Mouse (Mus musculus) hindbrain, embryonic 16.5 days (tissue): ENCODE measurements around the gene Atoh7. TPM values are rescaled to one million over a fixed set of nuclear protein-coding genes. Genes with fewer than 3 reads are reported as not detected.
A peak's percentile ranks its signal among the peaks of the same experiment; 100 is the strongest.

ENCODE experiments used
- ATAC-seq: fragments of 200-750 bp; cut with Nextera tagmentation; 2 replicates; pipeline ENCODE4 v1.8.0; 2017; ENCODE audit warnings: moderate TSS enrichment, moderate library complexity
- H3K27ac ChIP-seq: fragments of 300-500 bp; sonication (generic); 2 replicates; pipeline ENCODE4 v1.5.1; 2014; ENCODE audit warnings: low read depth, mild to moderate bottlenecking, control low read depth, low read length, moderate library complexity
- H3K27me3 ChIP-seq: fragments of 300-500 bp; sonication (generic); replicated peaks from 2 replicates; pipeline ENCODE4 v1.6.1; 2014; ENCODE audit warnings: low read length; ENCODE audit not compliant: control insufficient read depth, insufficient read depth
- H3K36me3 ChIP-seq: fragments of 300-500 bp; sonication (generic); 2 replicates; pipeline ENCODE4 v1.6.1; 2014; ENCODE audit warnings: mild to moderate bottlenecking, low read length, moderate library complexity, mixed read lengths; ENCODE audit not compliant: control insufficient read depth, insufficient read depth
- H3K4me1 ChIP-seq: fragments of 300-500 bp; sonication (generic); 2 replicates; pipeline ENCODE4 v1.6.1; 2014; ENCODE audit warnings: low read depth, low read length; ENCODE audit not compliant: control insufficient read depth, insufficient read depth
- H3K4me2 ChIP-seq: fragments of 300-500 bp; sonication (generic); 2 replicates; pipeline ENCODE4 v1.6.1; 2014; ENCODE audit warnings: mild to moderate bottlenecking, low read length, control low read depth, moderate library complexity
- H3K4me3 ChIP-seq: fragments of 300-500 bp; sonication (generic); 2 replicates; pipeline ENCODE4 v1.5.1; 2014; ENCODE audit warnings: mild to moderate bottlenecking, low read length, control low read depth, moderate library complexity
- H3K9ac ChIP-seq: fragments of 300-500 bp; sonication (generic); 2 replicates; pipeline ENCODE4 v1.6.1; 2014; ENCODE audit warnings: low read depth, mild to moderate bottlenecking, control low read depth, low read length, moderate library complexity
- H3K9me3 ChIP-seq: fragments of 300-500 bp; sonication (generic); 2 replicates; pipeline ENCODE4 v1.6.1; 2014; ENCODE audit warnings: mild to moderate bottlenecking, low read length, moderate library complexity; ENCODE audit not compliant: control insufficient read depth
- WGBS: fragments of 180-500 bp; shearing (Covaris S2); extraction: QIAGEN DNeasy Blood & Tissue Kit; methylation state at CpG from one replicate; pipeline ENCODE4 v1.1.7; 2014; 5-methylcytosine and 5-hydroxymethylcytosine counted together
- polyA plus RNA-seq: library from polyadenylated mRNA; unstranded; fragments of >200 nt; fragmentation: Nextera tagmentation; extraction: Ambion mirVana; gene quantifications from 2 replicates; pipeline ENCODE4 v1.2.1, GENCODE M21; 2015

Gene Atoh7
- polyA plus RNA-seq, 1 experiment from 2014 or later, result 3.0 TPM

DNA sequence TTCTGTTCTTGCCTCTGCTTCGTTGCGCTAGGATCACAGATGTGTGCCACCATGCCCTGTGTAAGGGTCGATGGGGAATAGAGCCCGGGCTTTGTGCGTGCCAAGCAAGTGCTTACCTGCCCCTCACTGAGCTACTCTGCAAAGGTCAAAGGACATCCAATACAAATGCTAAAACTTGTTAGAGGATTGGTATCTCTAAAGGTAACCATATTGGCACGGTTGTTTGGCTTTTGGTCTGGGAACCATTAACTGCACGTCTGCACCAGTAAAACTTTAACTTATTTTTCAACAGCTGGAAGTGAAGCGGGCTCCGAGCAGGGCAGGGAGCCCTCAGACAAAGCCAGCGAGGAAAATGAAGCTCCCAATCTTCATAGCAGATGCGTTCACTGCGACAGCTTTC, 38.2 kb upstream of the Atoh7 start:
- H3K4me1 ChIP-seq, result no peaks in the 10 kb centered on the region
- ATAC-seq, result no peak
- no peak overlapping the region for H3K4me3 ChIP-seq
- no peaks in the 10 kb centered on the region for H3K27me3 ChIP-seq
- WGBS, result 72% methylated on average over 11 of the region's 12 CpGs
- no peak overlapping the region for H3K27ac ChIP-seq
- H3K36me3 ChIP-seq, result no peaks in the 10 kb centered on the region
- H3K9ac ChIP-seq, result no peak overlapping the region
- H3K9me3 ChIP-seq, result no peaks in the 10 kb centered on the region
- no peak overlapping the region for H3K4me2 ChIP-seq

DNA sequence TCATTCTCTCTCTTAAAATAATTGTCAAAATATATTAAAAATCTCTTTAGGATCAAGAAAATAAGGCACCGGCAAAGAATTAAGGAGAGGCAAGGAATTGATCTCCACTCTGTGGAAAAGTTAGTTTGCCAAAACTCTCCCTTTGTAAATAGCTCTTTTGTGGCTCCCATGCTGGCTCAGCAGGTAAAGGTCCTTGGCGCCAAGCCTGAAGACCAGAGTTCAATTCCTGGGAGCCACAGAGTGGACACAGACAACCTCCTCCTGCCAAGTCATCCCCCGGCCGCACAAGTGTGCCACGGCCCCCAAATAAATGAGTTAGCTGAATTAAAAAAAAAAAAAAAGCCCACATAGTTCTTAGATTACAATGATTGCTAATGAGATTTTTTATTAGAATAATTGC, 36.8 kb upstream of the Atoh7 start:
- no peak overlapping the region for H3K4me2 ChIP-seq
- 90% methylated on average over 5 of the region's 5 CpGs for WGBS
- no peak overlapping the region for H3K9ac ChIP-seq
- no peaks in the 10 kb centered on the region for H3K9me3 ChIP-seq
- H3K4me1 ChIP-seq, result no peaks in the 10 kb centered on the region
- no peaks in the 10 kb centered on the region for H3K36me3 ChIP-seq
- no peak for ATAC-seq
- no peak overlapping the region for H3K4me3 ChIP-seq
- no peak overlapping the region for H3K27ac ChIP-seq
- H3K27me3 ChIP-seq, result no peaks in the 10 kb centered on the region

DNA sequence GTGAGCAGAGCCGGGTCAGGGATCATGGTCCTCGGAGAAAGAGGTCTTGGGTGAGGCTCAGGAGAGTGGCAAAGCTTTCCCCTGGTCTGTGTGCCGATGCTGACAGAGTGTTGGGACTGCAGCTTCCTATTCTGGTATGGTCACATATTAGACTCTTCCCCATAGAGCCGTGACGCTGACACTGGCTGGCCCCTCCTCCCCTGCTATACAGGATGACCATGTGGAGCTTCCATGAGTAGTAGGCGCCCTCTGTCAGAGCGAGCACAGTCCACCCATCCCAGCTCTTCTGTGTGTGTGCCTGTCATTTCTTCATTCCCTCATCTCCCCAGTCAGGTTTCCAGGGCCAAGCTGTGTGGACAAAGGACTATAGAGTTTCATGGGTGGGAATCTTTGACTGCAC, 36.1 kb upstream of the Atoh7 start:
- Histone ChIP-seq H3K4me2 (no peak overlapping the region), H3K36me3 (no peaks in the 10 kb centered on the region), H3K4me1 (no peaks in the 10 kb centered on the region), H3K27ac (no peak overlapping the region), H3K9me3 (no peaks in the 10 kb centered on the region), H3K4me3 (no peak overlapping the region), H3K27me3 (no peaks in the 10 kb centered on the region), H3K9ac (no peak overlapping the region)
- ATAC-seq, result no peak
- 55% methylated on average over 7 of the region's 7 CpGs for WGBS

DNA sequence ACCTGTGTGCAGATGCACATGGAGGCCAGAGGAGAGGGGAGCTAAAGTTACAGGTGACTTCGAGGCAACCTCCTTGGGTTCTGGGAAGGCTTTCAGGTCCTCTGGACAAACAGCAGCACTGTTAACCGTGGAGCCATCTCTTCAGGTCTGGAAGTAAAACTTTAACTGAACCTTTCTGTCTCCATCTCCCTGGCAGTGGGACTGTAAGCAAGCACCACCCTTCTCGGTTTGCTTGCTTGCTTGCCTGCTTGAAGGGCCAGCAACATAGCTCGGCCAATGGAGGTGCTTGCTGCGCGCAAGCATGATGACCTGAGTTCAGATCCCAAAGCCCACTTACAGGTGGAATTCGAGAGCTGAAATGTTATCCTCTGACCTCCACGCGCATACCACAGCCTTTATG, 34.9 kb upstream of the Atoh7 start:
- Histone ChIP-seq H3K9ac (no peak overlapping the region), H3K9me3 (no peaks in the 10 kb centered on the region), H3K27me3 (no peaks in the 10 kb centered on the region), H3K4me2 (no peak overlapping the region), H3K4me1 (no peaks in the 10 kb centered on the region), H3K27ac (no peak overlapping the region), H3K36me3 (no peaks in the 10 kb centered on the region), H3K4me3 (no peak overlapping the region)
- ATAC-seq, result no peak
- 89% methylated on average over 9 of the region's 9 CpGs for WGBS

DNA sequence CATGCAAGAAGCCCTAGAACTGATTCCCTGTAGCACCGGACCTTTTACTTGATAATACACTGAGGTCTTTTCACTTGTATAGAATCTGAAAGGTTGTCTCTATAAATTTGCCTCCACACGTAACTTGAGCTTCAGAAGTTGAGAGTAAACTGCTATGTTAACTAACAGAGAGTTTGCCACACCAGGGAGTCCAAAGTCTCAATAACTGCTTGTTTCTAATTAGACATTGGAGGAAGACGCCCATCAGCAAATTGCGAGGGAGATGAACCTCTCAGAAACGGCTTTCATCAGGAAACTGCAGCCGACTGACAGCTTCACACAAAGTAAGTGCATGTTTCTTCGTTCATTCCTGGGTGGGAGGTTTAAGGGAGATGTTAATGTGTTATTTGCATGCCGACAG, 33.9 kb upstream of the Atoh7 start:
- 58% methylated on average over 8 of the region's 8 CpGs for WGBS
- H3K9me3 ChIP-seq, result no peaks in the 10 kb centered on the region
- ATAC-seq, result no peak; the same call in 1 of the 2 replicates

DNA sequence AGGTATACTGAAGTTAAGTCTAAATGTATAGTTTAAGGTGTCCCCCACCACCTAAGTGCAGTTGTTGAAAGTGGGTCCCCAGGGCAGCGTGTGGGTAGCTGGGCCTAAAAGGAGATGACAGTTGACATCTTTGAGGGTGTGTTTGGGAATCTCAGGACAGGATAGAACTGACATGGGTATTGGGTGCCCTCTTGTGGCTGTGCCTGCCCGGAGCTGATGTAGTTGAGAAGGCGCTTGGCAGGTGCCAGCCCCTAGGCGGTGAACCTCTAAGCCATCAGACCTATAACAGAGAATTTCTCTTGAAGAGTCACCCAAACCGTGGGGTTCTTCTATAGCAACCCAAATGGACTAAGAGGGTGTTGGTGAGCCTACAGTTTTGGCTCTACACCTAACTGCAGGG, 33.5 kb upstream of the Atoh7 start:
- 4% methylated on average over 5 of the region's 5 CpGs for WGBS
- no peaks in the 10 kb centered on the region for H3K9me3 ChIP-seq
- H3K4me1 ChIP-seq, result no peaks in the 10 kb centered on the region
- H3K27ac ChIP-seq, result no peak overlapping the region
- no peaks in the 10 kb centered on the region for H3K27me3 ChIP-seq
- ATAC-seq, result peak; percentile 90
- H3K36me3 ChIP-seq, result no peaks in the 10 kb centered on the region
- H3K4me2 ChIP-seq, result no peak overlapping the region
- H3K9ac ChIP-seq, result no peak overlapping the region
- H3K4me3 ChIP-seq, result no peak overlapping the region

More for the DNA sequence above, 33.9 kb upstream of the Atoh7 start:
- no peak overlapping the region for H3K4me3 ChIP-seq
- no peaks in the 10 kb centered on the region for H3K4me1 ChIP-seq
- H3K4me2 ChIP-seq, result no peak overlapping the region
- H3K27ac ChIP-seq, result no peak overlapping the region
- H3K27me3 ChIP-seq, result no peaks in the 10 kb centered on the region
- H3K36me3 ChIP-seq, result no peaks in the 10 kb centered on the region
- no peak overlapping the region for H3K9ac ChIP-seq

DNA sequence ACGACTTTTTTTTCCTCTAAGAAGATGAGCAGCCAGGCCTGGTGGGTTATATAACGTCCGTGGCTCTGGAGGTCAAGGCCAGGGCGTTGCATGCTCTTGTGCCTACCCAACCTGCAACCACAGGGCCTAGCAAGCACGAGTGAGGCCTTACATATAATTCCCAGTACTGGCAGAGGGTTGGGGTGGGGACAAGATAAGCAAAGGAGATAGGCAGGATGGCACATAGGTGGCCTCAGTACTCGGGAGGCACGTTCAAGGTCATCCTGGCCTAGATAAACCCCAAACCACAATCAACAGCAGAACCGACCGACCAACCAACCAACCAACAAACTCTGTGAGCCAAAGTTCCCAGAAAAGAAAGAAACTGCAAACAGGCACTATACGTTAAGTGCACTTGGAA, 13.1 kb upstream of the Atoh7 start:
- no peak overlapping the region for H3K27ac ChIP-seq
- H3K4me1 ChIP-seq, result peaks cover 13% of the 10 kb centered on the region; the same call in 1 of the 2 replicates
- no peaks in the 10 kb centered on the region for H3K27me3 ChIP-seq
- no peak overlapping the region for H3K9ac ChIP-seq
- H3K36me3 ChIP-seq, result no peaks in the 10 kb centered on the region
- no peaks in the 10 kb centered on the region for H3K9me3 ChIP-seq
- no peak overlapping the region for H3K4me2 ChIP-seq
- WGBS, result 87% methylated on average over 10 of the region's 10 CpGs
- H3K4me3 ChIP-seq, result no peak overlapping the region
- no peak for ATAC-seq

DNA sequence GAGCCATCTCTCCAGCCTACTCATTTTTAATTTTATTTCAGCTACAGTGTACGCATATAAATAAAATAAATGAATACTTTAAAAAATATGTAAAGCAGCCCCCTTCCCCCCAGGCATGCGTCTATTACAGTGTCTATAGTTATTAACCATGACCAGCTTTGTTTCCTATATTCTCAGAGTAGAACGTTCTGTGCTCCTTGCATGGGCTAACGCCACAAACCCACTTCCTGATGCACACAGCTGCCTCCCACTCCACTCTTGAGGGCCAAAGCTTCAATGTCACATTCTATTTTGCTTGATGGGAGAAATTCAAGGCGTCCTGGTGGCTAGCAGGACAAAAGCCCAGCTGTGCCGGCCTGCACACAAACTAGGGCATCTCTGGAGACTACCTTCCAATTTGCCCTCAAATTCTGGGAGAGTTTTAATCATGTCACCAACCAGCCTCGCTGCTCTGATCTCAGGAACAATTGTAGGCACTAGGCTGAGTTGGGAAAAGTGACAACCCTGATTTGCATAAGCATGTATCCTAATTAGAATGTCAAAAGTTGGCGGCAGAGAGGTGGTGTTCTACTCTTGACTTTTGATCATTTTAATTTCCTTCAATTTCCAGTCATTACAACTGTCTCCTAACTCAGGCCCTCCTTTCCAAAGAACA, 10.2 kb upstream of the Atoh7 start:
- ATAC-seq, result no peak
- H3K4me1 ChIP-seq, result peaks cover 13% of the 10 kb centered on the region; the same call in 1 of the 2 replicates
- H3K4me2 ChIP-seq, result peak overlapping the region; percentile 70
- no peak overlapping the region for H3K9ac ChIP-seq
- H3K4me3 ChIP-seq, result peak overlapping the region; percentile 35
- WGBS, result 22% methylated on average over 8 of the region's 8 CpGs
- no peaks in the 10 kb centered on the region for H3K9me3 ChIP-seq
- no peak overlapping the region for H3K27ac ChIP-seq
- no peaks in the 10 kb centered on the region for H3K36me3 ChIP-seq
- H3K27me3 ChIP-seq, result no peaks in the 10 kb centered on the region

DNA sequence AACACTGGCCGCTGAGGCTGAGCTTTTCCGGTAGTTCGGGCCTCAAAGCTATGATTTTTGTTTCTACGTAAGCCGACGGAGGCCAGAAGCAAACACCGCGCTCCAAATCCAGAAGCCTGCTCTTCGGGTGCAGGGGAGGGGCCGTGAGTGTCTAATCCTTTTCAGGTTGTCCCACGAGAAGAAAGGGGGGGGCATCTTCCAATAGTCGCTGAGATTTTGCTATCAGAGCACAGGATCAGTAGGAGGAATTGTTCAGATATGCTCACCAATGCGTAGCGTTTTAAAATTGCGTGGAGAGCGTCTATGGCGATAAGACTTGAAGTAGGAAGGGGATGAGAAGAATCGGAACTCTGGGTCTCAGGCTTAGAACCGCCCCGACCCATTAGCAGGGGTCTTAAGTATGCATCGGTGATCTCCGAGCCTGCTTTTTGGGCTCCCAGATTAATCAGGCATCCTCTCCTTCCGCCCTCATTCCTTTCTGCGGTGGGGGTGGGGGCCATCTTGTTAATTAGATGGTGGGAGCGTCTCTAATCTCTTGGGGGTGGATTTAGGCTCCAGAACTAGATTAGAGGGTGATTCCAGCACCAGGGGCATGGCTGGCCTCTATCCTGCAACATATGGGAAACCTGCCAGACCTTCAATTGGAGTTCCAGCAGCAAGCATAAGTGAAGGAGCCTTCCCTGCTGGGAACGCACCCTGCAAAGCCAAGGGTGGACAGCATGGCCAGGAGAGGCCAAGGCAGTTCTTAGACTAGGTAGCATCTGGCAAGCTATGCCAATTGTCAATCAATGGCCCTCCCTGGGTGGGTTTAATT, 9.5 kb upstream of the Atoh7 start:
- ATAC-seq, result peak; percentile 66
- H3K4me3 ChIP-seq, result peak overlapping the region; percentile 35
- H3K9ac ChIP-seq, result peak overlapping the region; percentile 30
- 4% methylated on average over 26 of the region's 26 CpGs for WGBS
- no peak overlapping the region for H3K27ac ChIP-seq
- no peaks in the 10 kb centered on the region for H3K27me3 ChIP-seq
- H3K9me3 ChIP-seq, result no peaks in the 10 kb centered on the region
- H3K4me1 ChIP-seq, result peaks cover 13% of the 10 kb centered on the region; the same call in 1 of the 2 replicates
- H3K4me2 ChIP-seq, result peak overlapping the region; percentile 70
- H3K36me3 ChIP-seq, result no peaks in the 10 kb centered on the region
